Mouse (Mus musculus): ENCODE measurements around the gene Izumo4. TPM values are rescaled to one million over a fixed set of nuclear protein-coding genes. Genes with fewer than 3 reads are reported as not detected.

Izumo4 gene
- 7.9 and 10.4 TPM in 2 replicates for polyA plus RNA-seq (2015; fragmentation: Nextera tagmentation; extraction: Ambion mirVana)

DNA sequence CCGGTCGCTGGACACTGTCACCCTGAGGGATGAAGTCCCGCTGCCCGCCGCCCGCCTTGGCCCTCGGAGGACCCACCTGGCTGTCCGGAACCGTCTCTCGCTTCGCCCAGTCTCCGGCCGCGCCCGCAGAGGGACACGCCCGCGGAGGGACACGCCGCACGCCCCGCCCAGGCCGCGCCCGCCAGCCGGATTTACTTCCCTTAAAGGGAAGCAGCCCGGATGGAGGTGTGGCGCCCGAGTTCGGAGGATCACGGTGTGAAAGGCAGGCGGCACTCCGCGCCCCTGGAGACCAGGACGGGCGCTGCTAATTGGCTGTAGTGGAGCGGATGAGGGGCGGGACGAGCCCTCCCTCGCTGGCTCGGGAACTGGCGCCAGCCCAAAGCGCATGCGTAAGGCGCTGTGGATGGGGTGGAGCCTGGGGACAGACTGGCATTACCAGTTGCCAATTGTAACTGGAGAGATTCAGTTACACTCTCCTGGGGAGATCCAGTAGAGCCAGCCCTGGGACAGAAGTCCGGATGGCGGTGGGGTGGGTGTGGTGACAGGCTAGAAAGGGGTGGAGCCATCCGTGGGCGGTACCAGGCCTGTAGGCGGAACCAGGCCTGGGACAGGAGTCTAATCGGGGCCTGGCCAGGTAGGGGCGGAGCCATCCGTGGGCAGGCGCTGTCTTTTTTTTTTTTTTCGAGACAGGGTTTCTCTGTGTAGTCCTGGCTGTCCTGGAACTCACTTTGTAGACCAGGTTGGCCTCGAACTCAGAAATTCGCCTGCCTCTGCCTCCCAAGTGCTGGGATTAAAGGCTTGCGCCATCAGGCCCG, at the start of gene Izumo4, which contains the start of gene Mob3a:
TSS of gene Izumo4 (plus strand) at position 464 of the 815 bp plus-strand sequence.
TSS of gene Mob3a (minus strand) at position 257 of the 815 bp plus-strand sequence.
- peak; percentile 85 for ATAC-seq
- Histone ChIP-seq H3K4me1 (ENCODE audit: insufficient read depth) (peaks cover 57% of the 10 kb centered on the region), H3K9ac (replicated peaks) (peak within 1 kb of the TSS; percentile 80), H3K36me3 (replicated peaks; ENCODE audit: insufficient read depth, low read length) (peaks cover 10% of the 10 kb centered on the region), H3K27me3 (ENCODE audit: insufficient read depth, low read length) (no peaks in the 10 kb centered on the region), H3K9me3 (ENCODE audit: low read length) (no peaks in the 10 kb centered on the region), H3K4me3 (ENCODE audit: low read depth, low read length) (peak within 1 kb of the TSS; percentile 64), H3K4me2 (ENCODE audit: low read depth, low read length) (peak within 1 kb of the TSS; percentile 92), H3K27ac (ENCODE audit: low read depth) (peak within 1 kb of the TSS; percentile 96)
- DNase-seq, result peak; percentile 99
- no peak for TF ChIP-seq CTCF (IDR thresholded peaks at IDR 0.05; ENCODE audit: low read depth)
- TF ChIP-seq EP300 (IDR thresholded peaks at IDR 0.05; ENCODE audit: low read depth), result peak; percentile 40; the same call in 1 of the 2 replicates
- WGBS (ENCODE audit: insufficient replicate concordance), result under 1% methylated on average over 59 of the region's 59 CpGs

GRCm38 (mm10) chr10:80653156-80653720, 48.7 kb upstream of the Izumo4 start:
- DNase-seq (no peak), ATAC-seq (no peak)
- Histone ChIP-seq H3K9ac (replicated peaks) (0 out of 2 replicates have a peak overlapping the region, but pooled peaks have one; percentile 17), H3K27me3 (ENCODE audit: insufficient read depth, low read length) (no peaks in the 10 kb centered on the region), H3K27ac (ENCODE audit: low read depth) (no peak overlapping the region), H3K4me2 (ENCODE audit: low read depth, low read length) (no peak overlapping the region), H3K36me3 (replicated peaks; ENCODE audit: insufficient read depth, low read length) (no peaks in the 10 kb centered on the region), H3K4me3 (ENCODE audit: low read depth, low read length) (no peak overlapping the region), H3K9me3 (ENCODE audit: low read length) (no peaks in the 10 kb centered on the region), H3K4me1 (ENCODE audit: insufficient read depth) (peaks cover 22% of the 10 kb centered on the region)
- no peak for TF ChIP-seq EP300 (IDR thresholded peaks at IDR 0.05; ENCODE audit: low read depth)
- no peak for TF ChIP-seq CTCF (IDR thresholded peaks at IDR 0.05; ENCODE audit: low read depth)
- WGBS (ENCODE audit: insufficient replicate concordance), result 75% methylated on average over 6 of the region's 6 CpGs

DNA sequence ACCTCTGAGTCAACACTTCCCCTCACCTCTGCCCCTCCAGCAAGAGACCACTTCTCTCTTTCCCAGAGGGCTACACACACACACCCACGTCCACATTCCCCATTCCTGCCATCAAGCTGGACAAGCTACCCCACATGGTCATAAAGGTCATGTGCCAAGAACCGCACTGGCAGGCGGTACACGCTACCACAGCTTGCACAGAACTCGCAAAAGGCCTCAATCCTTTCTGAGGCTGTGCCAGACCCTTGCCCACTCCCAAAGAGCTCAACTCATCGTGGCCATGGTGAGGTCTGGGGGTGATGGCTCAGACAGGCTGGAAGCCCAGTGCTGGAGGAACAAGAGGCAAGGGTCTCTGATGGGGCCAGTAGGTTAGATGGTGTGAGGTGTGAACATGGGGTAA, 47.1 kb upstream of the Izumo4 start:
- Histone ChIP-seq H3K27ac (ENCODE audit: low read depth) (no peak overlapping the region), H3K4me1 (ENCODE audit: insufficient read depth) (peaks cover 31% of the 10 kb centered on the region)

GRCm38 (mm10) chr10:80655406-80656129, 46.4 kb upstream of the Izumo4 start:
- Histone ChIP-seq H3K9me3 (ENCODE audit: low read length) (no peaks in the 10 kb centered on the region), H3K27me3 (ENCODE audit: insufficient read depth, low read length) (no peaks in the 10 kb centered on the region), H3K27ac (ENCODE audit: low read depth) (peak overlapping the region; percentile 80), H3K4me1 (ENCODE audit: insufficient read depth) (peaks cover 31% of the 10 kb centered on the region), H3K9ac (replicated peaks) (peak overlapping the region; percentile 93), H3K4me2 (ENCODE audit: low read depth, low read length) (peak overlapping the region; percentile 97), H3K36me3 (replicated peaks; ENCODE audit: insufficient read depth, low read length) (no peaks in the 10 kb centered on the region), H3K4me3 (ENCODE audit: low read depth, low read length) (peak overlapping the region; percentile 91)
- no peak for DNase-seq
- TF ChIP-seq EP300 (IDR thresholded peaks at IDR 0.05; ENCODE audit: low read depth) (no peak), CTCF (IDR thresholded peaks at IDR 0.05; ENCODE audit: low read depth) (no peak)
- 0 out of 2 replicates have a peak, but pooled peaks have one; percentile 2 for ATAC-seq
- 6% methylated on average over 12 of the region's 12 CpGs for WGBS (ENCODE audit: insufficient replicate concordance)

More for the DNA sequence above, 47.1 kb upstream of the Izumo4 start:
- no peak for TF ChIP-seq CTCF (IDR thresholded peaks at IDR 0.05; ENCODE audit: low read depth)
- no peak for TF ChIP-seq EP300 (IDR thresholded peaks at IDR 0.05; ENCODE audit: low read depth)
- Histone ChIP-seq H3K27me3 (ENCODE audit: insufficient read depth, low read length) (no peaks in the 10 kb centered on the region), H3K4me3 (ENCODE audit: low read depth, low read length) (no peak overlapping the region), H3K36me3 (replicated peaks; ENCODE audit: insufficient read depth, low read length) (no peaks in the 10 kb centered on the region), H3K4me2 (ENCODE audit: low read depth, low read length) (no peak overlapping the region), H3K9ac (replicated peaks) (no peak overlapping the region), H3K9me3 (ENCODE audit: low read length) (no peaks in the 10 kb centered on the region)
- no peak for DNase-seq
- no peak for ATAC-seq
- WGBS (ENCODE audit: insufficient replicate concordance), result 89% methylated on average over 6 of the region's 6 CpGs

- Histone ChIP-seq H3K9ac (replicated peaks) (peak overlapping the region; percentile 93), H3K4me1 (ENCODE audit: insufficient read depth) (peaks cover 31% of the 10 kb centered on the region), H3K4me3 (ENCODE audit: low read depth, low read length) (peak overlapping the region; percentile 91), H3K4me2 (ENCODE audit: low read depth, low read length) (peak overlapping the region; percentile 97), H3K27ac (ENCODE audit: low read depth) (peak overlapping the region; percentile 82), H3K27me3 (ENCODE audit: insufficient read depth, low read length) (no peaks in the 10 kb centered on the region), H3K36me3 (replicated peaks; ENCODE audit: insufficient read depth, low read length) (no peaks in the 10 kb centered on the region), H3K9me3 (ENCODE audit: low read length) (no peaks in the 10 kb centered on the region)
- TF ChIP-seq CTCF (IDR thresholded peaks at IDR 0.05; ENCODE audit: low read depth) (no peak), EP300 (IDR thresholded peaks at IDR 0.05; ENCODE audit: low read depth) (no peak)
- 1% methylated on average over 52 of the region's 72 CpGs for WGBS (ENCODE audit: insufficient replicate concordance)
- peak; percentile 99 for DNase-seq
- ATAC-seq, result peak; percentile 84
Observed at GRCm38 (mm10) chr10:80656130-80656862, 45.7 kb upstream of the Izumo4 start.
